Mouse (Mus musculus): ENCODE measurements at regions not wholly inside any gene's neighbourhood (a gene's known extent, or its start where the extent isn't known, plus 50 kb on each side); places are given as distances from the start of the nearest gene placed in this dataset.

- no peak for DNase-seq (ENCODE audit: low read depth)
Measured at GRCm38 (mm10) chr11:23996250-23996649, 78.6 kb downstream of the A830031A19Rik start.

- no peak for DNase-seq (ENCODE audit: low read depth)
Measured at GRCm38 (mm10) chr11:23994160-23994559, 80.7 kb downstream of the A830031A19Rik start.

GRCm38 (mm10) chr11:23987532-23988450 lies 87.1 kb downstream of the A830031A19Rik start:
- DNase-seq (ENCODE audit: low read depth): no peak

GRCm38 (mm10) chr11:23985231-23985630 lies 89.6 kb downstream of the A830031A19Rik start:
- no peak for DNase-seq (ENCODE audit: low read depth)

DNA sequence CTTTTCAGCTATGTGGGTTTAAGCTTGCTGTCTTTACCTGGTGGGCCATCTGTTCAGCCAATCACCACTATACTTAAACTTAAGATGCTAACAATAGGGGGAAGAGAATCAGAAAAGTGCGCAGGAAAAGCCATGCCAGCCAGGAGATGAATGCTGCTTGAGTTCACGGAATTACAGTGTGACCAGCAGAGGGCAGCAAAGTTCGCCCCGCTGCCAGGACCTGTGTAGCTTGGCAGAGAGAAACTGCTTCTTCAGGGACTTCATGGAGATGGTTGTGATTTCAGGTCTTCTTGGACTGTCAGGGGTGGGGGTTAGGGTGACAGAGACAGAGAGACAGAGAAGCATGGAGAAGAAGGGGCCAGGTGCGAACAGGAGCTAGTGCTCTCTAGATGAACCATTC lies 84.3 kb upstream of the Papolg start:
- DNase-seq (ENCODE audit: low read depth): peak; percentile 73

DNA sequence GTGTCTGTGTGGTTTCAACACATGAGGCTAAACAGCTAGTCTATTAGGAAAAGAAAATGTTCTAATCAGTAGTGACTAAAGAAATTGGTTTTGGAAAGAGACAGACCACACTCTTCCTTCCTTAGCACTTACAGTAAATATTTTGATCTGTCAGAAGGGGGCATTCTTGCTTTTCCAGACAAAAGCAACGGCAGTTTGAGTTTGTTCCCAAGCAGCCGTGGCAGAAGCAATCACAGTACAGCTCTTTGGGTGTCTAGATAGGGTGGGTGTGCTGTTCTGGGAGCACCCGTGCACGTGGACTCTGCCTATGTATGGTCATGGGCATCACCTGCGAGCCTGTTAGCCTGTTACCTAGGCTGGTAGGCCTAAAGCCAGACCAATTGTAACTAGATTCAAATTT lies 83.2 kb upstream of the Papolg start:
- no peak for DNase-seq (ENCODE audit: low read depth)

DNA sequence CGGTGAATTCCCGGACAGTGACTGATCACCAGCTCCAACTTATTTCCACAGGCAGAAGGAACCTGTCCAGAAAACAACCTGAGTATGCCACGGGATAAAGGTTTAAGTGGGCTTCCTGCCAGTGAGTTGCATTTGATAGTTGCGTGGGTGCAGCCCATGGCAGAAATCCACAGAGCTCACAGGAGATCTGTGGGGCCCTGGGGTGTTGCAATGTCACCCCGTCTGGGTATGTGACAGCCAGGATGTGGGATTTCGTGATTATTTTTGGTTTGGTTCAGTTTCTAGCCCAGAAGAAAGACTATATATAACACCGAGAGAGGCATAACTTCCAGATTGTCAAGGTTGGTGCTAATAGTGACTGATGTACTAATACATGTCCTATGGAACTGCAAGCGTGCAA lies 82.0 kb upstream of the Papolg start:
- DNase-seq (ENCODE audit: low read depth): no peak

DNA sequence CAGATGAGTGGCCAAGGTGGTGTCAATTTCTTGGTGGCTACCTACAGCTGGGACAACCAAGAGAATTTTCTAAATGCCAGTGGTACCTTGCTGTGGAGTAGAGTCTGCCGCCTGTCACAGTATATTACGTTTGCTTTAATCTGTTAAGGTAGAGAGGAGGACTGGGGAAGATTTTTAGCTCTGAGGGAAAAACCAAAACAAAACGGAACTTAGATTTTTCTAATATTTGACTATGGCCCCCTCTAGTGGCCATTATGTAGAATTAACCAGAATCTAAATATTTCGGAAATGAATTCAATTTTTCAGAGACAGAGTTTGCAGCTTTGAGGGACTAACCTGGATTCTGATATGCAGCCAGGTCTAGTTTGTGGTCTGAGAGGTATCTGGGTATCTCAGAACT lies 59.3 kb upstream of the Papolg start:
- DNase-seq (ENCODE audit: low read depth): peak; percentile 79

DNA sequence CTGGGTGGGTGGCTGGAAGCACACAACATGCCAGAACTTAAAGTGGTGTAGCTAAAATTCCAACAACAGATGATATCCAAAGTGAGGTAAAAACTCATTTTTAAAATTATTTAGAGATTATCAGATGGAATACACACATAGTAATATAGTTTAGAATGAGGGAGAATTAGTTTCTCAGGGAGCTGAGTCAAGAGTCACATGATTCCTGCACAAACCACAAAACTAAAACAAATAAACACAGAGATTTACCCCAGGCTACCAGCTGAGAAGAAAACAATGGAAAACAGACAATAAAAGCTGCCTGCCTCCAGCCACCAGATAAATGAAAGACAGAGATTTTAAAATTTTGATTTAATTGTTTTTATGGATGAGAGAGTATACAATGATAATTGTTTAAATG lies 50.9 kb upstream of the Papolg start:
- DNase-seq (ENCODE audit: low read depth): no peak
